Mouse (Mus musculus) thymus, postnatal 4 days (tissue): ENCODE results near the gene Ciz1.
A peak's percentile ranks its signal among the peaks of the same experiment; 100 is the strongest.

ENCODE experiments used
- DNase-seq: peaks from one replicate; pipeline ENCODE4 v3.0.0; 2021

Gene Ciz1

DNA sequence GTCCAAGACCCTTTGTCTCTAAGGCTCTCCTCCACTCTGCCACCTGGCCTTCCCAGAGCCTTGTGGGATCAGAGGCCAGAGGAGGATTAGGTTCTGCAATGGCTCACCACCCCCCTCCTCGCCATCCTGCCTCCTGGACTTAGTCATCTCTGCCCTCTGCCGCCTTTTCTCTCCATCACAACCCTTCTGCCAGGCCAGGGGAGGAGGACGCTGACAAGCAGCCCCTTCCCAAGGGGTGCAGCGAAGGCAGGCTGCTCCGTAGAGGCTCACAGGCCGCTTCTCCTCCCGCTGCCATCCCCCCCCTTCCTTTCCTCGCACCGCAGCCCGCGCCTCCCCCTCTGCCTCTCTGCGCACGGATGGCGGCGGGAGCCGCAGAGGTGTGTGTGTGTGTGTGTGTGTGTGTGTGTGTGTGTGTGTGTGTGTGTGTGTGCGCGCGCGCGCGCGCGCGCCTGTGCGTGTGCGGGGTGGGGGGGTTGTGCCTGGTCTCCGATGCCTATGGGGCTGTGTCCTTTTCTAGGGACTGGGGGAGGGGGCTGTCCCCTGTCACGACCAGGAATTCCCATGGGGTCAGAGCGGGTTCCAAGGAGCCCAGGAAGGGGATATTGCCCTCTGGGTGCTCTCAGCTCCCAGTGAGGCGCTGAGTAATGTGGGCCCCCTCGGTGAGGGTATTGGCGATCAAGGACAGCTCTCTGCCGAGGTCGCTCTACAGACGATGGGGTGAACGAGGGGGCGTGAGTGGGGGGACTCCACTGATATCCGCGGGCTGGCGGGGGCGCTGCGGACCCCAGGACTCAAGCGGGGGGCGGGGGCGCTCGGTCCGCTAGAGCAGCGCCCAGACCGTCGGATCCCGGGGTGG lies at the start of gene Ciz1:
Gene Ciz1 (plus strand): TSS at position 177 of the 856 bp plus-strand sequence.
- DNase-seq, result peak; percentile 68

GRCm38 (mm10) chr2:32302952-32303351 lies 49.2 kb upstream of the Ciz1 start:
- DNase-seq, result peak; percentile 52

DNA sequence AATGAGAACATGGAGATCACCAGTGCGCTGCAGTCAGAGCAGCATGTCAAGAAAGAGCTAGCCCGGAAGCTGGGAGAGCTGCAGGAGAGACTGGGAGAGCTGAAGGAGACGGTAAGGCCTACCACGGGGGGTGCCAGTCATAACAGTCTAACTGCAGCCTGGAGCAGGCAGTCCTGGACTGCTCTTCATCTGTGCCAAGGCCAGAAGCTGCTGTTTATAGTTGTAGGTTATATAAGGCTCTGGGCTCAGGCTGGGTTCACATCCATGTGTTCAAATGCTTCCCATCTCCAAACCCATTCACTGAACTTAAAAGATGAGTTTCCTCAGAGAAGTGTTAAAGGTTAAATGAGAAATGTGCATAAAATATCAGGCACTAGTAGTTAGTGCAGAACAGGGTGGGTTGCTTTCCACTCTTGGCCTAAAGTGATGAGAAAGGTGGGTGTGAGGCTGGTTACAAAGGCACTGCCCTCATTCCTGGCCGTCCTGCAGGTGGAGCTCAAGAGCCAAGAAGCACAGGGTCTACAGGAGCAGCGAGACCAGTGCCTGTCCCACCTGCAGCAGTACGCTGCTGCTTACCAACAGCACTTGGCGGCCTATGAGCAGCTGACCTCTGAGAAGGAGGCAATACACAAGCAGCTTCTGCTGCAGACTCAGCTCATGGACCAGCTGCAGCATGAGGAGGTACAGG lies 47.8 kb upstream of the Ciz1 start:
- peak; percentile 89 for DNase-seq

- DNase-seq, result no peak
Observed at GRCm38 (mm10) chr2:32305668-32306067, 46.5 kb upstream of the Ciz1 start.

GRCm38 (mm10) chr2:32306176-32306575 lies 46.0 kb upstream of the Ciz1 start:
- DNase-seq, result no peak

GRCm38 (mm10) chr2:32307247-32307798 lies 44.8 kb upstream of the Ciz1 start:
- no peak for DNase-seq

DNA sequence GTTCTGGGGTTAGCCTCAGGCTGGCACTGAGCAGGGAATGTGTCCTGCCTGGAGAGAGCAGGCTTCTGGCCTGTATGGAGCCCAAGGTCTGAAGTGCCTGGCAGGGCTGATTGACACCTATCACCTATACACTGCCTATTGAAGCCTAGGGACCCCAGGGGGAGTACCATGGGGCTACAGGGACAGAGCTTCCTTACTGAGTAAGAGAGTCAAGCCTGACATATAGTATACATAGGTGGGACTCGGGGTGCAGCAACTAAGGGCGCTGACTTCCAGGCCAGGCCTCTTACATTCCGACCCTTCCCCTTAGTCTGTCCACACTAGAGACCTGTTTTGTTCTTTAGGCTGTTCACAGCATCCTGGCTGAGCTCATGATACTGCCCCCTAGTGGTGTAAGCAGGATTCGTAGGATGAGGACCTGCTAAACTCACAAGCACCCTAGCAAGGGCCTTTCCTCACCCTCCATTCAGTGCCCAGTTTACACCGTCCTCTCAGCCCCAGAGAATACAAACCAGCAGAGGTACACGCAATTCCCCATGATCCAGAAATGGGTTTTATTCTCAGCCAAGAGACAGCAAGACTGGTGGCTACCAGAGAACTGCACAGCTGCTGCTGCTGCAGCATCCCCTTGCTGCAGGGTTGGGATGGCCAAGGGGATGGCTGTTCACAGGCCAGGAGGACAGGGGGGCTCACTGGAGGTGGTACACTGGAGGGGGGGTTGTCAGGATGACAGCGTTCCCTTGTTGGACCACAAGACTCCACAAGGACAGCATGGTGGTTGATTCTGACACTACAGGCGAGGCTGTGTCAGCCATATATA lies 44.0 kb upstream of the Ciz1 start:
- DNase-seq, result peak; percentile 74

DNA sequence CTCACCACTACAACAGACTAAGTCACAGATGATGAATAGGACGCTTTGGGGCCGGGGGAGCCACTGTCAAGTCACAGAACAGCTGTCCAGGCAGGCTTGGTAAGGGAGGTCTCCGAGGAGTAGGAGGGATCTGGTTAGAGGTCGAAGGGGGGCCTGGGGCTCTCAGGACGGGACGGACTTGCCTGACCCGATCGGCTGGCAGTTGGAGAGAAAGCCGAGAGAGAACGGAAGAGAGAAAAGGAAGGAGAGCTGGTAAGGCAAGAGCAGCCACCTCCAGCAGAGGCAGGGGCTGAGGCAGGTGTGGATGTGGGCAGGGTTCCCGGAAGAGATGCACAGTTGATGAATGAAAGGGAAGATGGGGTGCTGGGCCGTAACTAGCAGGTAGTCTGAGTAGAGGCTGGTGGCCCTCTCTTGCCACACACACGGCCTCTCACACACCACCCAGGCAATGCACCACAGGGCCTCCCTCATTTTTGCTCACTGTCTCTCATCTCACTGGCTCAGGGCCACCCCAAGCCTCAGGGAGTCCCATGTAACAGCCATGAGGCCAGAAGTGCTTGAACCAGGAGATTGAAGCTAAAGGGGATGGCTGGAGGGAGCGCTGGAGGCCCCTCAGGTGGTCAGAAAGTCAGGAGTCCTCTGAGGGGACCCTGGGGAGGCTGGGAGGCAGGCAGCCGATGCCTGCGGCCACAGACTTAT lies 43.1 kb upstream of the Ciz1 start:
- DNase-seq, result no peak

GRCm38 (mm10) chr2:32310096-32310845 lies 41.9 kb upstream of the Ciz1 start:
- DNase-seq, result no peak

GRCm38 (mm10) chr2:32311443-32312317 lies 40.4 kb upstream of the Ciz1 start:
- peak; percentile 60 for DNase-seq

DNA sequence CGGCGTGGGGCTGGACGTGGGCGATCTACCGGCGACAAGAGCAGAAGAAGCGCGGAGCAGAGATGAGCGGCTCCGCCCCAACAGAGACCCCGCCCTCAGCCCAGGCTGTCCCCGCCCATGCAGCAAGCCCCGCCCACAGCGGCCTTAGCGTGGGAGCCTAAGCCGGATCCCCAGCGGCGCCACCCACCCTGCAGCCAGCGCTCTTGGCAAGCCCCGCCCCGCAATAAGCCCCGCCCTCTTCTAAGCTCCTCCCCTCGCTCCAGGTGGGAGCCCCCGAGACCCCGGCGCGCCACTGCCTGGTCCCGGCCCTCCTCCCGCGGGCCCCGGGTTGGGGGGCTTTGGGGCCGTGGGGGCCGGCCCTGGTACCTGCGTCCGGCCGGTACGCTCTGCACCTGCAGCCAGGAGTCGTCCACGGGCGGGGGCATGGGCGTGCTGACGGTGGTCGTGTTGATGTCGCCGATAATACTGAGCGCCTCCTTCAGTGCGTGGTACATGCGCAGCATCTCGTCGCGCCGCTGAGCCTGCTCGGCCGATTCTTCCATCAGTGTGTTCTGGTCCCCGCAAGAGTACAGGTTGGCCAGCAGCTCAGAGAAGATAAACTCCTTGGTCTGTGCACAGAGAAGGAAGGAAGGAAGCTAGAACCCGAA lies 39.7 kb upstream of the Ciz1 start:
- DNase-seq, result peak; percentile 97

DNA sequence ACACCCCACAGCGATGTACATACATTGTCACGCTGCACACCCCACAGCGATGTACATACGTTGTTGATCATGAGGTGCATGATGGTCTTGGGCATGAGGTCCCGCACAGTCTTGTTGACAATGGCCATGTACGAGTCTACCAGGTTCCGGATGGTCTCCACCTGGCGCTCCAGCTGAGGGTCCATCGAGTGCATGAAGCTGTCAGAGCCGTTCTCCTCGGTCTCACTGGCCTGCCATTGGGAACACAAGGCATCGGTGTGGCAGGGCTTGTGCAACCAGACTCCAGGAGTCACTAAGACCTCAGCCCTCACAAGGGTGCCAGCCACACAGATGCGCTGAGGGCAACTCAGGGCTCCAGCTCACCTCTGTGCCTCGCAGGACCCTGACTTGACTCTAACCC lies 37.3 kb upstream of the Ciz1 start:
- no peak for DNase-seq

GRCm38 (mm10) chr2:32315751-32316150 lies 36.4 kb upstream of the Ciz1 start:
- DNase-seq, result no peak

GRCm38 (mm10) chr2:32316887-32317656 lies 35.1 kb upstream of the Ciz1 start:
- DNase-seq, result no peak

DNA sequence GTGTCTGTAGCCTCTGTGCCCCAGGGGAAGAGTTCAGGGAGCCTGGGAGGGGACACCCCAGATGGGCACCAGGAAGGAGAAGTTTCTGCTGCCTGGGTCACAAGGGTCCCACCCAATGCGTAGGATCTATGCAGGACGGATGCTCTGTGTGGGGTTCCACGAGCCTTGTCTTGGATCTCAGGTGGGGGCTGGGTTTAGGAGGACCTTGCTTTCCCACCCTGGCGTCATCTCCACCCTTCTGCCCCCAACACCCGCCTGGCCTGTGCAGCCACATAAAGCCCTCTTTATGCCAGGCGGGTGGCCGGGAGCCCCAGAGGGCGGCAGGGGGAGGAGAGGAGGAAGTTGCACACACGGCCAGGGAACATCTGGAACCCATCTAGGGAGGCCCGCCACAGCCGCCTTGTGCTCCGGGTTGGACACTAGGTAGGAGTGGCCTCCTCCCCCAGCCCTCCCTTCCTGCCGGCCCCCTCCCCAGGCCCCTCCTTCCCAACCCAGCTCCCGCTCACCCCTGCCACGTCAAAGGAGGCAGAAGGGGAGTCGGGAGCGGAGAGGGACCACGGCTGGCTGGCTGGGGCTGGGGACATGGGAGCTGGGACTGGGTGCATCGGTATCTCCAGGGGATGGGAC lies 34.2 kb upstream of the Ciz1 start:
- peak; percentile 34 for DNase-seq

- no peak for DNase-seq
Observed at GRCm38 (mm10) chr2:32318709-32319585, 33.2 kb upstream of the Ciz1 start.
